Mouse (Mus musculus): ENCODE results near the gene Gmfg. TPM values are rescaled to one million over a fixed set of nuclear protein-coding genes. Genes with fewer than 3 reads are reported as not detected.

Gmfg gene
- polyA plus RNA-seq, 1 experiment from 2014 or later = 41.3 TPM

DNA sequence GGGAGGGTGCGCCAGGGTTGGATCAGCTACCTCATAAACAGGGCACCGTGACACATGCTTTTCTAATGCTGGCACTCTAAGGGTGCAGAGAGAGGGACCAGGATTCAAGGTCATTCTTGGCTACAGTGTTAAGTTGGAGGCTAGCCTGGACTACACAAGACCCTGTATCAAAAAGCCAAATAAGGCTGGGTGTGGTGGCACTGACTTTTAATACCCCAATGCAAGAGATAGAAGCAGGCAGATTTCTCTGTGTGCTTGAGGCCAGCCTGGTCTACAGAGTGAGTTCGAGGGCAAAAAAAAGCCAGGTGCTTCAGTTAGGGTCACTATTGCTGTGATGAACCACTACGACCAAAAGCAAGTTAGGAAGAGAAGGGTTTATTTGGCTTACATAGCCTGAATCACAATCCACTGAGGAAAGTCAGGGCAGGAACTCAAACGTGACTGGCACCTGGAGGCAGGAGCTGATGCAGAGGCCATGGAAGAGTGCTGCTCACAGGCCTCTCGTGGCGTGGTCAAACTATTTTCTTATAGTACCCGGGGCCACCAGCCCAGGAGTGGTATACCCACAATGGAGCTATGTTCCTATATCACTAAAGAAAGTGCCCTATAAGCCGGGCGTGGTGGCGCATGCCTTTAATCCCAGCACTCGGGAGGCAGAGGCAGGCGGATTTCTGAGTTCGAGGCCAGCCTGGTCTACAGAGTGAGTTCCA, 4.7 kb downstream of the Gmfg start:
- ATAC-seq = no peak
- peak overlapping the region; percentile 27; the same call in 1 of the 2 replicates for H3K4me3 ChIP-seq
- WGBS (ENCODE audit: insufficient replicate concordance) = 46% methylated on average over 14 of the region's 14 CpGs
- peak overlapping the region; percentile 77 for H3K27ac ChIP-seq
- H3K36me3 ChIP-seq = no peaks in the 10 kb centered on the region
- no peaks in the 10 kb centered on the region for H3K9me3 ChIP-seq (replicated peaks)
- peak overlapping the region; percentile 31 for H3K4me2 ChIP-seq
- H3K9ac ChIP-seq = no peak overlapping the region
- H3K4me1 ChIP-seq = peaks cover 43% of the 10 kb centered on the region
- H3K27me3 ChIP-seq (replicated peaks) = 0 out of 2 replicates have a peak, but pooled peaks cover 4% of the 10 kb centered on the region

DNA sequence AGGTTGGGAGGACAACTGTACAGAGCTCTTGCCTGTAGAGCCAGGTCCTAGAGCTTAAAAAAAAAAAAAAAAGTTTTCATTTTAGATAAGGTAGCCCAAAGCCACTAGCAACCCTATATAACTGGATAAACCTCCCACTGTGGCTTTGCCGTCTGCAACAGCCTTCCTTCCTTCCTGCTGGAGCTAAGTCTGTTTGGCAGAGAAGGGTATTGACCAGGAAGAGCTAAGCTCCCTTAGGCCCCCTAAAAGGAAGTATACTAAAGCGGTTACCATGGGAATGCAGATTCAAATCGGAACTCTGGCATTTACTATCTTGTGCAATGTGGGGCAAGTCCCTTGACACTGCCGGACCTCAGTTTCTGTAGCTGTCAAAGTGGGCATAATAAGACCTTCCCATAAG, 5.4 kb downstream of the Gmfg start:
- Histone ChIP-seq H3K4me3 (no peak overlapping the region), H3K9me3 (replicated peaks) (no peaks in the 10 kb centered on the region), H3K4me1 (peaks cover 36% of the 10 kb centered on the region), H3K9ac (no peak overlapping the region), H3K27ac (no peak overlapping the region), H3K4me2 (peak overlapping the region; percentile 36), H3K27me3 (replicated peaks) (0 out of 2 replicates have a peak, but pooled peaks cover 4% of the 10 kb centered on the region), H3K36me3 (no peaks in the 10 kb centered on the region)
- no peak for ATAC-seq
- WGBS (ENCODE audit: insufficient replicate concordance) = 7% methylated on average over 4 of the region's 4 CpGs

DNA sequence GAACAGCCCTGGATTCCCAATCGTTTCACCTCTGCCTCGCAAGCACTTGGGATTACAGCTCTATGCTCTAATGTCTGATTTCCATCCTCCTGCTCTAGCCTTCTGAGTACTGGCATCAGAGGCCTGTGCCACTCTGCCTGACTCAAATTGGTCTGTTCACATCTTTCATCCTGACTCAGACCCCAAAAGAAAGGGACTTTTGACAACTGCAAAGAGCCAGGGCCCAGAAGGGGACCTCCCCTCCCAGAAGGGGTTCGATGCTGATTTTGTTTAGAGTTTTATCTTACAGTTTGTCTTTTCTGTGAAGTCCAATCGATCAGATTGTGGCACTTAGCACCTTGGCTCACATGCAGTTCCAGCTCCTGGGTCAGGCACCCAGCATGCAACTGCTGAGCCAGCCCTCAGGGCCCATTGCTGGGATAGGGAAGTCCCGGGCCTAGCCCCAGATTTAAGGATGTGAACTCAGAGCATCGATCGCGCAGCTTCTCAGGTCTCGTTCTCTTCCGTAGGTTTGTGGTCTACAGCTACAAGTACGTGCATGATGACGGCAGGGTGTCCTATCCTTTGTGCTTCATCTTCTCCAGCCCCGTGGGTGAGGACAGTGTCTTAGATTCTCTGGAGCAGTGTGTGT, 7.2 kb downstream of the Gmfg start:
- no peaks in the 10 kb centered on the region for H3K9me3 ChIP-seq (replicated peaks)
- 63% methylated on average over 13 of the region's 13 CpGs for WGBS (ENCODE audit: insufficient replicate concordance)

GRCm38 (mm10) chr7:28446446-28446845, 9.2 kb downstream of the Gmfg start:
- no peak overlapping the region for H3K9ac ChIP-seq
- H3K4me3 ChIP-seq = no peak overlapping the region
- H3K27me3 ChIP-seq (replicated peaks) = peaks cover 7% of the 10 kb centered on the region
- ATAC-seq = no peak
- no peak overlapping the region for H3K4me2 ChIP-seq
- 17% methylated on average over 12 of the region's 12 CpGs for WGBS (ENCODE audit: insufficient replicate concordance)
- no peaks in the 10 kb centered on the region for H3K9me3 ChIP-seq (replicated peaks)
- H3K36me3 ChIP-seq = no peaks in the 10 kb centered on the region
- peaks cover 17% of the 10 kb centered on the region for H3K4me1 ChIP-seq
- H3K27ac ChIP-seq = no peak overlapping the region

More for the DNA sequence above, 7.2 kb downstream of the Gmfg start:
- H3K36me3 ChIP-seq = no peaks in the 10 kb centered on the region
- no peak for ATAC-seq
- no peak overlapping the region for H3K4me2 ChIP-seq
- H3K27me3 ChIP-seq (replicated peaks) = 0 out of 2 replicates have a peak, but pooled peaks cover 4% of the 10 kb centered on the region
- no peak overlapping the region for H3K4me3 ChIP-seq
- peaks cover 22% of the 10 kb centered on the region for H3K4me1 ChIP-seq
- H3K9ac ChIP-seq = no peak overlapping the region
- 0 out of 2 replicates have a peak overlapping the region, but pooled peaks have one; percentile 4 for H3K27ac ChIP-seq

DNA sequence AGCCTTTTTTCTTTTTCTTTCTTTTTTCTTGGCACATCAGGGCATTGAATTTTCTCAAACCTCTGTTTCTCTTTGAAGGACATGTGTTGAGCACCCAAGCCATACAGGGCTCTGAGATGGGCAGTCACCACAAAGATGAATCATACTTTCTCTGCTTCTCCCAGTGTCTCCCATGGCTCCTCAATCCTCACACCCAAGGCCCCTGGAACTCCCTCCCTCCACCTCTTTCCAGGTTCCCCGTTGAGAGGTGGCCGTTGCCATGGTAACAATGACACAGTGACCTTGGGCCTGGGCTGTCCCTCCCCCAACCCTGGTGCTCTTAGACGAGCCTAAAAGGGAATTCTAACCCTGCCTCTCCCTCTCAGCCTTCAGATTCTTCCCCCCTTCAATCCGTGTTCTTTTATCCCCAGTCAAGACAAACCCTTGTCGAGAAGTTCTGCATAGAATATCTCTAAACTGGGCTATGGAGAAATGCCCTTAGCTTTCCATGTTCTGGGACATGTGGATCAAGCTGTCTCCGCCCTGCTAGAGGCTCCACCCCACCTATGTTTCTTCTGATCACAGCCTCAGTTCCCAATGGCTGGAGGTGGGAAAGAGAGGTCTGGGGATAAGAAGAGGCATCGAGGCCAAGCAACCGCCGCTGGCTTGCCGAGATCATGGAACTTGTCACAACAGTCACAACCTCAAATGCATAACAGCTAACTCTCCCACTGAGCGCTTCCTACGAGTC, 10.0 kb downstream of the Gmfg start:
- H3K27me3 ChIP-seq (replicated peaks) = peaks cover 13% of the 10 kb centered on the region
- H3K9me3 ChIP-seq (replicated peaks) = no peaks in the 10 kb centered on the region
- WGBS (ENCODE audit: insufficient replicate concordance) = 58% methylated on average over 12 of the region's 12 CpGs

GRCm38 (mm10) chr7:28447865-28448820, 10.9 kb downstream of the Gmfg start:
- H3K36me3 ChIP-seq = no peaks in the 10 kb centered on the region
- H3K9me3 ChIP-seq (replicated peaks) = no peaks in the 10 kb centered on the region
- no peak overlapping the region for H3K9ac ChIP-seq
- no peak overlapping the region for H3K4me3 ChIP-seq
- WGBS (ENCODE audit: insufficient replicate concordance) = 55% methylated on average over 13 of the region's 13 CpGs
- peaks cover 20% of the 10 kb centered on the region for H3K4me1 ChIP-seq
- peaks cover 22% of the 10 kb centered on the region for H3K27me3 ChIP-seq (replicated peaks)
- H3K4me2 ChIP-seq = no peak overlapping the region
- H3K27ac ChIP-seq = no peak overlapping the region
- no peak for ATAC-seq

More for the DNA sequence above, 10.0 kb downstream of the Gmfg start:
- Histone ChIP-seq H3K36me3 (no peaks in the 10 kb centered on the region), H3K27ac (no peak overlapping the region), H3K9ac (no peak overlapping the region), H3K4me3 (no peak overlapping the region), H3K4me1 (peaks cover 19% of the 10 kb centered on the region), H3K4me2 (no peak overlapping the region)
- no peak for ATAC-seq

DNA sequence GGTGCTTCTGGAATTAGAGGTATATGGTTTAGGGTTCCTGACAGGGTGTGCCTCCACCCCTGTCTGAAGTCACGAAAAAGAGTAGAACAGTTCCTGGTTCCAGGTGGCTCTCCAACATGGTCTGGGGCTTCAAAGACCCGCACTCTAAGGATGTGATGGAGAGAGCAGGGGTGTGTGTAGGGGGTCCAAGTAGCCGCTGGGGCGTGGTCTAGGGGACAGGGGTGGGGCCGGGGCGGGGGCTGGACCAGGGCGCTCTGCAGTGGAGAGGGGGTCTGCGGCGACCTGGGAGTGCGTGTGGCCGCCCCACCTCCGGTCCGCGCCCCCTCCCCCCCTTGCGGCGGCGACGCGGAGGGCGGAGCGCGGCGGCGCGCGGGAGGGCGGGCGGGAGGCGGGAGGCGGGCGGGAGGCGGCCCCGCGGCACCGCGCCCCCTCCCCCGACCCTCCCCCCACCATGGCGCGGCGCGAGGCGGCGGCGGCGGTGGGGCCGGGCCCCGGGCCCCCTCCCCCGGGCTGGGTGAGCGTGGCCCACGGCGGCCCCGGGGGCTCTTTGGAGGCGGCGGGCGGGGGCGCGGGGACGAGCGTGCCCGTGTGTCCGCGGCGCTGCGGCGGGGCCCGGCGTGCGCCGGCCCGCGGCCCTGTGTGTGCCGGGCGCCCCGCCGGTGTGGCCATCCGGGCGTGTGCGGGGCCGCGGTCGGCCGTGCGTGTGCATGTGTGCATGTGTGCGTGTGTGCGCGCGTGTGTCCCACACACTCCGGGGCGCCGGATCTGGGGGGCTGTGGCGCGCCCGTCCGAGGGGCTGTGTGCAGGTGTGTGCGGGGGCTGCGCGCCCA, 14.5 kb downstream of the Gmfg start, which contains the start of gene Lrfn1:
TSS of gene Lrfn1 (plus strand) at position 450 of the 830 bp plus-strand sequence.
- no peaks in the 10 kb centered on the region for H3K9me3 ChIP-seq (replicated peaks)
- 2% methylated on average over 31 of the region's 97 CpGs for WGBS (ENCODE audit: insufficient replicate concordance)
- H3K4me3 ChIP-seq = peak within 1 kb of the TSS; percentile 69
- peak within 1 kb of the TSS; percentile 23; the same call in 1 of the 2 replicates for H3K27ac ChIP-seq
- H3K4me2 ChIP-seq = peak within 1 kb of the TSS; percentile 96
- H3K9ac ChIP-seq = peak within 1 kb of the TSS; percentile 70
- no peaks in the 10 kb centered on the region for H3K36me3 ChIP-seq
- peak; percentile 46 for ATAC-seq
- peaks cover 22% of the 10 kb centered on the region for H3K27me3 ChIP-seq (replicated peaks)
- H3K4me1 ChIP-seq = peaks cover 17% of the 10 kb centered on the region

- peak overlapping the region; percentile 69 for H3K4me3 ChIP-seq
- peak overlapping the region; percentile 96 for H3K4me2 ChIP-seq
- peaks cover 22% of the 10 kb centered on the region for H3K27me3 ChIP-seq (replicated peaks)
- ATAC-seq = no peak
- no peaks in the 10 kb centered on the region for H3K9me3 ChIP-seq (replicated peaks)
- 1% methylated on average over 22 of the region's 24 CpGs for WGBS (ENCODE audit: insufficient replicate concordance)
- H3K36me3 ChIP-seq = no peaks in the 10 kb centered on the region
- H3K9ac ChIP-seq = peak overlapping the region; percentile 70
- H3K27ac ChIP-seq = no peak overlapping the region
- peaks cover 17% of the 10 kb centered on the region for H3K4me1 ChIP-seq
Observed at GRCm38 (mm10) chr7:28452361-28453005, 15.2 kb downstream of the Gmfg start.

- H3K4me2 ChIP-seq = no peak overlapping the region
- 70% methylated on average over 4 of the region's 5 CpGs for WGBS (ENCODE audit: insufficient replicate concordance)
- no peak overlapping the region for H3K27ac ChIP-seq
- peaks cover 1% of the 10 kb centered on the region; the same call in 1 of the 2 replicates for H3K27me3 ChIP-seq (replicated peaks)
- no peak for ATAC-seq
- H3K9ac ChIP-seq = no peak overlapping the region
- H3K36me3 ChIP-seq = peaks cover 19% of the 10 kb centered on the region
- peaks cover 16% of the 10 kb centered on the region for H3K4me1 ChIP-seq
- no peak overlapping the region for H3K4me3 ChIP-seq
- H3K9me3 ChIP-seq (replicated peaks) = no peaks in the 10 kb centered on the region
Observed at GRCm38 (mm10) chr7:28460361-28460760, 23.1 kb downstream of the Gmfg start.

- 53% methylated on average over 2 of the region's 2 CpGs for WGBS (ENCODE audit: insufficient replicate concordance)
- no peak for ATAC-seq
- peaks cover 25% of the 10 kb centered on the region for H3K27me3 ChIP-seq (replicated peaks)
- H3K36me3 ChIP-seq = peaks cover 19% of the 10 kb centered on the region
- H3K9ac ChIP-seq = no peak overlapping the region
- peaks cover 30% of the 10 kb centered on the region for H3K4me1 ChIP-seq
- H3K27ac ChIP-seq = no peak overlapping the region
- H3K4me2 ChIP-seq = no peak overlapping the region
- H3K9me3 ChIP-seq (replicated peaks) = no peaks in the 10 kb centered on the region
- H3K4me3 ChIP-seq = no peak overlapping the region
Observed at GRCm38 (mm10) chr7:28462769-28463168, 25.5 kb downstream of the Gmfg start.

Data from liver, embryonic 12.5 days (tissue).